Mouse (Mus musculus): ENCODE data around the gene Gdpgp1. TPM values are rescaled to one million over a fixed set of nuclear protein-coding genes. Genes with fewer than 3 reads are reported as not detected.

Gene Gdpgp1
- total and polyA plus RNA-seq, 3 experiments: 2.0 to 3.6 (median 3.0) TPM

DNA sequence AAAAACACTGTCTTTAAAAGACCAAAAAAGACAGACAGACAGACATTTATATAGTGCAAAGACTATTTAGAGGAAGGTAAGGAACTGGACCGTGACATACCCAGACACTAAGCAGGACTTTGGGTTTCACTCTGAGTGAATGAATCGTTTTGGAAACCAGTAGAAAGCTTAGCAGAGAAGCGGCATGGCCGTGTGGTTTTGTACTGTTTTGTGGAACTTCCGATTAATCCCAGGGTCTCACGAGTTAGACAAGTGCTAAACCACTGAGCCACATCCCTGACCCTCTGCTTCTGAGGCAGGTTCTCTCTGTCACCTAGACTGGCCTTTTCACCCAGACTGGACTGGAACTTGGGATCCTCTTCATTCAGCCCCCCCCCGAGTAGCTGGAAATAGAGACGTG, 18.2 kb upstream of the Gdpgp1 start (continued):
- peak; percentile 58; the same call in 1 of the 2 replicates for TF ChIP-seq MXI1 (IDR thresholded peaks at IDR 0.05; ENCODE audit: low read depth, low read length)
- peak; percentile 89 for TF ChIP-seq IRF4 (IDR thresholded peaks at IDR 0.05; ENCODE audit: low read depth, low read length)
- TF ChIP-seq NELFE (IDR thresholded peaks at IDR 0.05; ENCODE audit: low read depth, low read length): no peak
- no peak for TF ChIP-seq POLR2A (IDR thresholded peaks at IDR 0.05; ENCODE audit: low read depth, low read length)
- TF ChIP-seq ELF1 (IDR thresholded peaks at IDR 0.05; ENCODE audit: low read depth, low read length): 0 out of 2 replicates have a peak, but pooled peaks have one; percentile 3
- no peak for TF ChIP-seq E2F4 (IDR thresholded peaks at IDR 0.05; ENCODE audit: insufficient replicate concordance, low read depth, low read length)
- peak; percentile 36; the same call in 1 of the 2 replicates for TF ChIP-seq ZNF384 (IDR thresholded peaks at IDR 0.05; ENCODE audit: low read depth, low read length)
- TF ChIP-seq CHD2 (IDR thresholded peaks at IDR 0.05; ENCODE audit: low read length): no peak
- peak; percentile 34 for TF ChIP-seq SMC3 (IDR thresholded peaks at IDR 0.05; ENCODE audit: low read depth, low read length)
- TF ChIP-seq RAD21 (IDR thresholded peaks at IDR 0.05; ENCODE audit: low read depth, low read length): peak; percentile 4
- no peak for TF ChIP-seq GABPA (IDR thresholded peaks at IDR 0.05; ENCODE audit: insufficient replicate concordance, low read depth, low read length)
- peak; percentile 88 for TF ChIP-seq ETS1 (conservative IDR thresholded peaks at IDR 0.05; ENCODE audit: low read depth, low read length)
- 0 out of 2 replicates have a peak, but pooled peaks have one; percentile 23 for TF ChIP-seq TBP (conservative IDR thresholded peaks at IDR 0.05; ENCODE audit: low read depth, low read length)

DNA sequence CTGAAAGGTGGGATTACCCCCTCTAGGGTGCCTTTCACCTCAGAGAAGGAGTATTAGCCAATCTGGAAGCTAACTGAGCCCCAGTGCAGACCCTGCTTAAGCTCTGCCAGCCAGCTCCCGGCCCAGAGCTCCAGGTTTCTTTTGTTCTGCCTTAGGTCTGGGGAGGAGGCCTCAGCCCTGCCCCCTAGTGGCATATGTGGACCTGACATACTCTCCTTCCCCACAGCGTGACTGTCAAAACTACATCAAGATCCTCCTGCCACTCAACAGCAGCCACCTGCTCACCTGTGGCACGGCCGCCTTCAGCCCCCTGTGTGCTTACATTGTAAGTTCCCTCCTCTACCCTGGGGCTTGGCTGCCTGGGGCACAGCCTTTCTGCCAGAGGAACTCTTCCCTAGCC, 17.3 kb upstream of the Gdpgp1 start:
- Histone ChIP-seq H3K4me1 (ENCODE audit: control insufficient read depth in 1 of 2, insufficient read depth in 2 of 2) (peaks cover 33 to 53% of the 10 kb centered on the region in 2 experiments), H3K9me3 (replicated peaks; ENCODE audit: low read length) (no peaks in the 10 kb centered on the region), H3K9ac (ENCODE audit: insufficient read depth, low read depth) (no peak overlapping the region), H3K79me2 (replicated peaks; ENCODE audit: control insufficient read depth, extremely low read depth, insufficient read depth, poor library complexity, severe bottlenecking) (peaks cover 14% of the 10 kb centered on the region), H3K4me2 (ENCODE audit: insufficient read depth, low read depth, poor library complexity, severe bottlenecking) (no peak overlapping the region), H3K36me3 (replicated peaks in 1 of 2; ENCODE audit: control insufficient read depth in 1 of 2, insufficient read depth in 1 of 2, low read length in 1 of 2) (peaks cover 53 to 56% of the 10 kb centered on the region in 2 experiments), H3K27ac (ENCODE audit: insufficient read depth, low read depth) (no peak overlapping the region), H3K4me3 (replicated peaks in 1 of 3; ENCODE audit: low read depth in 2 of 3, low read length in 2 of 3, poor library complexity in 1 of 3) (no peak overlapping the region), H3K27me3 (replicated peaks) (no peaks in the 10 kb centered on the region)
- in situ Hi-C loops (cut with MboI; ENCODE audit: low pct_ligation_motif_present, low pct_unique_long_range_greater_than_20kb, low sequenced_read_pairs) (no loop called here), dilution Hi-C loops (cut with MboI; ENCODE audit: extremely low pct_ligation_motif_present, extremely low pct_unique_long_range_greater_than_20kb, low sequenced_read_pairs) (no loop called here)
- DNase-seq (ENCODE audit: extremely low read depth): peak; percentile 81
- peak; percentile 51; the same call in 1 of the 2 replicates for TF ChIP-seq NELFE (IDR thresholded peaks at IDR 0.05; ENCODE audit: low read depth, low read length)
- peak; percentile 97 for TF ChIP-seq SMC3 (IDR thresholded peaks at IDR 0.05; ENCODE audit: low read depth, low read length)
- peak; percentile 38; the same call in 1 of the 2 replicates for TF ChIP-seq IRF4 (IDR thresholded peaks at IDR 0.05; ENCODE audit: low read depth, low read length)
- TF ChIP-seq MYC (IDR thresholded peaks at IDR 0.05; ENCODE audit: low read depth, low read length): 0 out of 2 replicates have a peak, but pooled peaks have one; percentile 40
- peak; percentile 27; the same call in 1 of the 2 replicates for TF ChIP-seq ZNF384 (IDR thresholded peaks at IDR 0.05; ENCODE audit: low read depth, low read length)
- no peak for TF ChIP-seq JUND (conservative IDR thresholded peaks at IDR 0.05; ENCODE audit: low read depth, low read length)
- peak; percentile 68 for TF ChIP-seq ZC3H11A (IDR thresholded peaks at IDR 0.05; ENCODE audit: low read depth, low read length)
- peak; percentile 49; the same call in 1 of the 2 replicates for TF ChIP-seq BHLHE40 (IDR thresholded peaks at IDR 0.05; ENCODE audit: low read depth, low read length)
- peak; percentile 58; the same call in 1 of the 2 replicates for TF ChIP-seq SIN3A (IDR thresholded peaks at IDR 0.05; ENCODE audit: low read length)
- TF ChIP-seq CTCF (conservative IDR thresholded peaks at IDR 0.05 in 1 of 2, IDR thresholded peaks at IDR 0.05 in 1 of 2; ENCODE audit: low read depth in 2 of 2, low read length in 2 of 2): peak; percentile 55 to 87
- no peak for TF ChIP-seq E2F4 (IDR thresholded peaks at IDR 0.05; ENCODE audit: insufficient replicate concordance, low read depth, low read length)
- no peak for TF ChIP-seq HCFC1 (IDR thresholded peaks at IDR 0.05; ENCODE audit: low read depth, low read length)
- 0 out of 2 replicates have a peak, but pooled peaks have one; percentile 20 for TF ChIP-seq MEF2A (IDR thresholded peaks at IDR 0.05; ENCODE audit: borderline replicate concordance, low read depth, low read length)
- TF ChIP-seq TCF12 (IDR thresholded peaks at IDR 0.05; ENCODE audit: low read depth, low read length): peak; percentile 35; the same call in 1 of the 2 replicates
- peak; percentile 72; the same call in 1 of the 2 replicates for TF ChIP-seq MAZ (IDR thresholded peaks at IDR 0.05; ENCODE audit: low read depth, low read length)
- TF ChIP-seq MAX (IDR thresholded peaks at IDR 0.05; ENCODE audit: low read length): 0 out of 2 replicates have a peak, but pooled peaks have one; percentile 38
- no peak for TF ChIP-seq JUN (IDR thresholded peaks at IDR 0.05; ENCODE audit: insufficient read depth, low read depth, low read length)
- TF ChIP-seq RAD21 (IDR thresholded peaks at IDR 0.05; ENCODE audit: low read depth, low read length): peak; percentile 83
